Mouse (Mus musculus): ENCODE measurements at regions not wholly inside any gene's neighbourhood (a gene's known extent, or its start where the extent isn't known, plus 50 kb on each side); places are given as distances from the start of the nearest gene placed in this dataset.
A peak's percentile ranks its signal among the peaks of the same experiment; 100 is the strongest.

DNA sequence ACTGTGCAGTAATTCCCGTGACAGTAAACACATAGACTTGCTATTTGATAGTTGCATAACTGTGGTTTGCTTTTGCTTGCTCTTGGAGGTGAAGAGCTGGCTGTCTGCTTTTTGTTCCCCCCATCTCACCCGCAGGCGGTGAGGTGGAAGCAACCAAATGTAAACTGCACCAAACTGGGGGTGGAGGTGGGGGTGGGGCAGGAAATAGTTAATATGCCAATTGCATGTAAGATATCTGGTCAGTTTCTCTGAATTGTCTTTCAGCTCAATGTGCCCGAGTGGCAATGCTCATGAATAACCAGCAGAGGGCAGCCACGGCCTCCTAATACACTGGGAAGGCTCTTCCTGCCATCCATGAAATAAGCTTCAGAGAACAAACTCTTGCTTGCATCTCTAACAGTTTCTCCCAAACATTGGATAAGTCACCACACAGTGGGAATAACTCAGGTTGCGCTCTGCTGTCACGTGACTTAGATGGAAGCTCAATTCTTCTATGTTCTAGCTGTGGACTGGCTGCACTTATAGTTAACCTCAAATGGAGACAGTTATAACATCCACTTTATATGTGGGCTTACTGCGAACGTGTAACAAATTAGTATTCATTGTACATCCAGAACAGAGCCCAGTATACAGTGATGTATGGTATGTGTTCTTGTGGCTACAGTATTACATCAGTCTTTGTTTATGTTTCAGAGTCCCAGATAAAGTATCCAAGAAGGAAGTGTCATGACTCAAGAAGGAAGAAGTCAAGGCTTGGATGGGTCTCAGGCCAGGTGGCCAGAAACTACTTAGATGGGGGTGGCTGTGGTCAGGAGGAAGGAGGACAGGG lies 62.0 kb upstream of the Egflam start:
- peak; percentile 65 for DNase-seq

DNA sequence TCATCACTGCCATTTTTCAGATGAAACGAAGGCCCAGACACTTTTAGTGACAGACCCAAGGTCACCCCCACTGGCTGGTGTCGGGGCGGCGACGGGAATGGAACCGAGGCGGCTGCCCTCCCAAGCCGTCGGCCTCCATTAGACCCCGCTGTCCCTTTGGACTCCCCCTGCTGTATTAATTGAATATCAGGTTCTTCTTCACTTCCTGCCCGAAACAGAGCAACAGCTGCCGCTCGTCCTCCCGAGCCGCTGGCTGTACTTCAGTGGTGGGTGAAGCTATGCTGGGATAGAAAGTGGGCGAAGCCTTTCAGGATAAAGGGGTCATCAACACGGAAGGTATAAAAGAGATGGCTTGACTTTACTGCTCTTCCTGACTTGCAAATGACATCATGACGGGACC lies 64.4 kb upstream of the Egflam start:
- DNase-seq = no peak

DNA sequence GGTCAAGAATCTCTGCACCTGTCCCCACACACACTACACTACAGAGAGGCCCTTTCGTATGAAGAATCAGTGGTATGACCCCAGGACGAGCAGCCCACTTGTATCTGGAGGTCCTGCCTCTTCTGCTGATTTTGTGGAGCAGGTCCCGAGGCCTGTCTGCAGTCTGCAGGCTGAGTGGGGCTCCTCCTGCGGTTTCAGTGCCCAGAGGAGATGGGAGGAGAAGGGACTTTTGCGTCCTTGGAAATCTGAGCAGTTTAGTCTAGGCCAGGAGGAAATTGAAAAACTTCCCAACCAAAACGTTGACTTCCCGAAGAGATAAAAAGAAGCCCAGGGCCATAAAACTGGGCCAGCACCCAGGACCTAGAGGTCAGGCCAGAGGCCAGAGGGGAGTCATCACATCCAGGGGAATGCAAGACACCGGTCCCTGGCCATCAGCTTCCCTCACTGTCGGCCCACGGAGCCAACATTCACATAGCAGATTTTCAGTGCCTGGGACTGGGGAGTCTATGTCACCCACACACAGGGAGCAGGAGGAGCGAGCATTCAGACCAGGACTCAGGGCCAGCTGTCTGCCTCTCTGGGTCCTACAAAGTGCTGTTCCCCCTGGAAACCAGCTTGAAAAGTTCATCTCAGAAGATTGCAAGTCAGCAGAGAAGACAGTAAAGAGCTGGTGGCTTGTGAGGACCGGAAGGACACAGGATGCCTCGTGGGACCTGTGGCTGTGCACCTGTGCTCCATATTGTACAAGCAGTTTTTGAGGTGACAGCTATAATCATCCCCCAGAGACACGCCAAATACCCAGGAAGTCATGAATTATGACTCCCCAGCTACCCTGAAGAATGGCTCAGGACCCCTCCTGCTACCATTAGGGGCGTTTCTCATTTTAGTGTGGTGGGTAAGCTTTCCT lies 65.5 kb upstream of the Egflam start:
- DNase-seq = no peak

- DNase-seq = peak; percentile 11
Measured at GRCm38 (mm10) chr15:7480211-7480610, 82.0 kb upstream of the Egflam start.

DNA sequence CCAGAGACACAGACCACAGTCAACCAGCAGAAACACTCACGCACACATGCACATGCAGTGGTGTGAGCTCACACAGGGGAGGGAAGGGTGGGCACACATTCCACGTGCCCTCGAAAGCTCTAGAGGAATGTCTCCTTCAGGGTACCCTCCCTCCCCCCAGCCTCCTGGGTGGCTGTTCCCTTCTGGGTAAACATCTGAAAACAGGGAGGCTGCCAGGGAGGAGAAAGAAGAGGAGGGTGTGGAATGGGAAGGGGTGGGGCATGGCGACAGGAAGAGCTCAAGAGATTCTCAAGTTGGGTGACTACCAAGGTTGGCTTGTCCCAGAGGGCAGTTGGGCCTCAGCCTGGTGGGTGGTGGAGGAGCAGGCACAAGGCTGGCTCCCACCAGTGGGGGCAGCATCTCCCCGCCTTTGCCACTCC lies 82.6 kb upstream of the Egflam start:
- DNase-seq = no peak

- no peak for DNase-seq
Measured at GRCm38 (mm10) chr15:7483686-7484085, 85.5 kb upstream of the Egflam start.

GRCm38 (mm10) chr15:7491091-7491490 lies 92.9 kb upstream of the Egflam start:
- no peak for DNase-seq

DNA sequence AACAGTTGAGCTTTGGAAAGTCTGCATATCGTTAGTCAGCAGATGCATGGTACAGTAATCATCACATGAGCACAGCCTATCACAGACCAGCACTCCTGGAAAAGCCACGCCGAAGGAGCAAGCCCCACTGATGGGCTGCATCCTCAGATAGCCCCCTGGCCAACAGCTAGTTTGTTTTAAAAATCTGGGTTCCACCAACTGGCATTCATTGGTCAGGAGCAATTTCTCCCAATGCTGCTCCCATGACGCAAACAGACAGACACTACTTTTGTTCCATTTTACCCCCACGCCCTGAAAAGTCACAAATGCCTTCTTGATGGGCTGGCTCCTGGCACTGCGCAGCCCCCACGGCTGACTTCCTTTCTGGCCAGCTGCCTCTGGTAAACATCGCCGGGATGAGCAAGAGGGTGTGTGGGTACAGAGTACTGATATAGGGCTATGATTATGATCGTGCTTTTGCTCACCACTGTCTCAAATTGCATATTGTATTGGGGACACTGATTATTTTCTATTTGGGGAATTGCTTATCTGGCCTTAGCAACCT lies 95.0 kb upstream of the Egflam start:
- DNase-seq = no peak

DNA sequence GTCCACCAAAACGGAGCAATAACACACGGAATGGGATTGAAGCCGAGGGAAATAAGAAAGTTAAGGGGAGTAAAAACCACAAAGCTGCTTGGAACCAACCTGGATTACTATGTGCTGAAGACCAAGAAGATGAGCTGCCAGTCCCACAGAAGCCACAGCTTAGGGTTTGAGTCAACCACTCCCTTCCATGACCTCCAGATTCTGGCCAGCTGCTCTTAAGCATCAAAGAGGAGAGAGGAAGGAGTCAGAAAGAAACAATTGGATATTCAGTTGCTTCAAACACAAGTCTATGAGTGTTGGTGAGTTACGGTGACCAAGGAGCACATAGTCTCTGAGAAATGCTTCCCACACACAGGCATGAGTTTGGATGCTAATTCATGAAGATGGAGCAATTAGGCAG lies 99.7 kb upstream of the Egflam start:
- DNase-seq = no peak

GRCm38 (mm10) chr15:7508535-7508934 lies 110.3 kb upstream of the Egflam start:
- DNase-seq = no peak

DNA sequence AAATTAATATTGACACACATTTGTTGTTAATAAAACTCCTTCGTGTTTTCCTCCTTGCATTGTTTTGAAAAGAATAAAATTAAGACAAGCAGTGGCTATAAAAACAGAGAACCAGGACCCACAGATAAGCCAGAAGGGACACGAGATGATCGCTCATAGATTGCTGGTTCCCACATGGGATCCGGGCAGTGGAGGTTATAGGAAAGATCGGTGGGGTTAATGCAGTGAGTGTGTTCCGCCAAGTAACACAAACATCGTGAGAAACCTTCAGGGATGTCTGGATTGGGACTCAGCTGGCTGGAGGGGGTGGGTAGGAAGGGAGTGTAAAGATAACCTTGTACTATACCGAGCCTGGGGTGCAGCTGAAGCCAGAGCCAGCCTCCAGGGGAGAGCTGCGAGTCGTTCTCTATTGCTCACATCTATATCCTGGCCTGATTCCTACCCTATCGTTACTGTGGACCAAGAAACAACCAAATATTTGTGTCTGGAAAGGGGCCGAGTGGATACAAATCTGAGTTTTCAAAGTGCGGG lies 116.6 kb upstream of the Egflam start:
- DNase-seq = no peak

GRCm38 (mm10) chr15:7521611-7522010 lies 123.4 kb upstream of the Egflam start:
- no peak for DNase-seq

- DNase-seq = no peak
Measured at GRCm38 (mm10) chr15:7522902-7523786, 124.9 kb upstream of the Egflam start.

DNA sequence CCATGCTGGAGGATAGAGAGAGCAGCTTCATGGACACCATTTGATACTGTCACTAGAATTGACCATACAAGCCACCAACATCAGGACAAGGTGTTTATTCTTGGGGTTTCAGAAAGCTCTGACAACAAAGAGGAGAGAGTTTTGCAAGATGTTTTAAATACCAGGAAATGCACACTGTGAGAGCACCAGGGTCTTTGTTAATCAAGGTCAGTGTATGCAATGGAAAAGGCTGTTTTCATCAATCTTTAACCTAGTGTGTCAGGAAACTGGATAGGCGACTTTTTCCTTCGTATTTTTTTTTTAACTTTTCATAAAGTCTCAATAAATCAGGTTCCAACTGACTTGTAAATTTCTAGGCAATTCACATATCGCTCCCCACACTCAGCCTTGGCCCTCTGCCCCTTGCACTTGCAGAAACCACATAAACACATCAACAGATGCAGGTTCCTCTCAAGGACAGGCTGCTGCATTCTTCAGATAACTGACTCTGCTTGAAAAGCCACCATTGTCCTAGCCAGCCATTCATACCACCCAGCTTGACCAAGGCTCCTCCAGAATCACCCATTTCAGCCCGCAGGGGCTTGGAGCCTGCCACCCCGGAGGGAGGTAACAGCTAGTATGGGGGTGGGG lies 132.9 kb upstream of the Egflam start:
- DNase-seq = no peak

- no peak for DNase-seq
Measured at GRCm38 (mm10) chr15:7537858-7538257, 139.7 kb upstream of the Egflam start.

DNA sequence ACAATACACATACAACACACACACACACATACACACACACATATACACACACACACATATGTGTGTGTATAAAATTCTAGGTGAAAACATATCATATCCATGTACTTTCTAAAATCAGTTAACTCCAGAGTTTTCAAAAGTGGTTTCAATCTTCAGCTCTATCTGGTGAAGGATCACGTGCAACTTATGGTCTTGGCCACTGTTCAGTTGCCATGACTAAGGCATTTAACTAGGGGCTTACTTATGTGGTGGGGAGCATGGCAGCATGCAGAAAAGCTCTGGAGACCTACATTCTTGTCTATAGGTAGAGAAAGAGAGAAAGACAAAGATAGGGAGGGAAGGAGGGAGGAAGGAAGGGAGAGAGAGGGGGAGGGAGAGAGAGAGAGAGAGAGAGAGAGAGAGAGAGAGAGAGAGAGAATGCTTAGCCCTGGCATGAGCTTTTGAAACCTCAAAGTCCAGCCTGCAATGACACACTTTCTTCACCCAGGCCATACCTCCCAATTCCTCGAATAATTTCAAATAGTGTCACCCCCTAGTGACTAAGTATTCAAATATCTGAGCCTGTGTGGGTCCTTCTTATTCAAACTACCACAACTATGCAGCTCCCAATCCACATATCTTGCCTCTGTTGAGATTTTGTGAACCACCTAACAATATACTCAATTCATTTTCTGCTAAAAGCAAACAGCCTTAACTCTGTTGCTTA lies 155.1 kb upstream of the Egflam start:
- DNase-seq = no peak

GRCm38 (mm10) chr15:7554433-7554832 lies 156.2 kb upstream of the Egflam start:
- no peak for DNase-seq

- no peak for DNase-seq
Measured at GRCm38 (mm10) chr15:7563279-7563678, 165.1 kb upstream of the Egflam start.

GRCm38 (mm10) chr15:7563726-7564125 lies 165.5 kb upstream of the Egflam start:
- DNase-seq = peak; percentile 17

GRCm38 (mm10) chr15:7572221-7572620 lies 174.0 kb upstream of the Egflam start:
- no peak for DNase-seq

DNA sequence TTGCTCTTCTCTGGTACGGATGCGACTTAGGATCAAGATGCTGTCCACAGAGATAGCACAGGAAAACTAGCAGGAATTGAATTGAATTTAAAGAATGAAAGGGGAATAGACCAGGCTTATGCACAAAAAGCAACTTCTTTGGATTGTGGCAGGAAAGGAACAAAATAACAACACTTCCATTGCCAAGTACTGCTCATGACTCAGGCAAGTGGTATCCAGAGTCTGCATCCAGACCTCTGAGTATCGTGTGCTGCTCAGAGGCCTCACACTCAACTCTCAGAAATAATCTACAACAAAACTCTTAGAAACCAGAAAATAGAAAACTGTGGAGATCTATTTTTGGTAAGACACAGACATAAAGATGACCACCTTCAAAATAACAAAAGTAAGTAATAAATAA lies 176.1 kb upstream of the Egflam start:
- no peak for DNase-seq

All from right cerebral cortex, postnatal 14 days (tissue).